Comparison of ENCODE assay signal across 10 mouse cellular contexts in genomic region chr6:86578396-86578795, GRCm38 (mm10). TPM values are rescaled to one million over a fixed set of nuclear protein-coding genes. Genes with fewer than 3 reads are reported as not detected.
DNase-seq lines count a peak whose midpoint lies in the region; ATAC-seq and TF ChIP-seq lines count a peak whose summit lies in the region.
"Had no signal": no experiment of that assay in that cellular context is flagged by ENCODE, and none has a peak within 500 bp of the region (broad histone marks: within the 10 kb centered on the region; RNA-seq: fewer than 3 reads in every experiment).

No protein-coding gene starts in this region.

- WGBS in heart, embryonic 13.5 days, result 52% methylated on average over 2 of the region's 2 CpGs
- 70% methylated on average over 2 of the region's 2 CpGs for WGBS in heart, embryonic 10.5 days
- 54% methylated on average over 2 of the region's 2 CpGs for WGBS in lung, embryonic 16.5 days

- H3K36me3 ChIP-seq in heart, embryonic 13.5 days, result no peaks in the 10 kb centered on the region
- no peaks in the 10 kb centered on the region for H3K36me3 ChIP-seq in heart, embryonic 10.5 days
- no peaks in the 10 kb centered on the region for H3K36me3 ChIP-seq in lung, embryonic 16.5 days (ENCODE audit: control insufficient read depth, insufficient read depth, low read length)
- H3K36me3 ChIP-seq: midbrain, embryonic 13.5 days; stomach, embryonic 15.5 days had no signal

- no peak for ATAC-seq in heart, embryonic 13.5 days (ENCODE audit: extremely low read depth, insufficient number of reproducible peaks, low FRiP score, low TSS enrichment)
- peak; percentile 21 for ATAC-seq in Patski
- ATAC-seq in lung, embryonic 16.5 days (ENCODE audit: low read depth), result peak; percentile 44
- ATAC-seq: inflammation-experienced regulatory T-cells, adult 6 months; midbrain, embryonic 13.5 days had no signal

- H3K9me3 ChIP-seq in heart, embryonic 13.5 days, result no peaks in the 10 kb centered on the region
- no peaks in the 10 kb centered on the region for H3K9me3 ChIP-seq in heart, embryonic 10.5 days
- no peaks in the 10 kb centered on the region for H3K9me3 ChIP-seq in lung, embryonic 16.5 days (ENCODE audit: control insufficient read depth, low read length)
- H3K9me3 ChIP-seq: midbrain, embryonic 13.5 days; stomach, embryonic 15.5 days had no signal

- CTCF ChIA-PET in Patski (lab: Charles Lee), result interaction anchor here (1.0 to 2.6 kb wide), 3 partner anchors 13 to 22 kb away, joined by 5 to 10 read pairs (median 6); no protein-coding TSS in a partner anchor

- no peak overlapping the region for H3K4me3 ChIP-seq in heart, embryonic 13.5 days
- H3K4me3 ChIP-seq in heart, embryonic 10.5 days, result no peak overlapping the region
- no peak overlapping the region for H3K4me3 ChIP-seq in lung, embryonic 16.5 days (ENCODE audit: low read length)
- H3K4me3 ChIP-seq: midbrain, embryonic 13.5 days; stomach, embryonic 15.5 days had no signal

- no peak overlapping the region for H3K27ac ChIP-seq in heart, embryonic 13.5 days (replicated peaks)
- no peak overlapping the region for H3K27ac ChIP-seq in heart, embryonic 10.5 days
- peak overlapping the region; percentile 74 for H3K27ac ChIP-seq in lung, embryonic 16.5 days (ENCODE audit: low read length)
- H3K27ac ChIP-seq: midbrain, embryonic 13.5 days; stomach, embryonic 15.5 days had no signal

- no peaks in the 10 kb centered on the region; the same call in 1 of the 2 replicates for H3K27me3 ChIP-seq in heart, embryonic 13.5 days (replicated peaks)
- H3K27me3 ChIP-seq in heart, embryonic 10.5 days (ENCODE audit: insufficient read depth, poor library complexity, severe bottlenecking), result no peaks in the 10 kb centered on the region
- H3K27me3 ChIP-seq in Patski, result no peaks in the 10 kb centered on the region
- no peaks in the 10 kb centered on the region for H3K27me3 ChIP-seq in lung, embryonic 16.5 days (ENCODE audit: control insufficient read depth, insufficient read depth, low read depth, low read length)
- H3K27me3 ChIP-seq: midbrain, embryonic 13.5 days; stomach, embryonic 15.5 days had no signal

- POLR2A ChIA-PET in Patski (lab: Charles Lee), result interaction anchor here (1.2 kb wide), 1 partner anchor 19 kb away, joined by 3 read pairs; no protein-coding TSS in a partner anchor

- H3K4me2 ChIP-seq in heart, embryonic 13.5 days, result no peak overlapping the region
- no peak overlapping the region for H3K4me2 ChIP-seq in lung, embryonic 16.5 days (ENCODE audit: low read depth, low read length)
- H3K4me2 ChIP-seq: midbrain, embryonic 13.5 days; stomach, embryonic 15.5 days had no signal

- in situ Hi-C loops in Patski (cut with MboI; ENCODE audit: low pct_unique_long_range_greater_than_20kb), result no loop called here

- TF ChIP-seq CTCF in Patski (IDR thresholded peaks at IDR 0.05), result no peak

- no peak for DNase-seq in heart, embryonic 10.5 days (ENCODE audit: low spot score)
- peak; percentile 41 for DNase-seq in Patski (ENCODE audit: low read depth, low spot score)
- DNase-seq in cerebellum, postnatal 25 days, result peak; percentile 52 to 67
- no peak for DNase-seq in thymus, postnatal 0 days (ENCODE audit: low spot score)
- DNase-seq in yolk sac, embryonic 10.5 days (ENCODE audit: low spot score), result no peak

- peak overlapping the region; percentile 30; the same call in 1 of the 2 replicates for H3K9ac ChIP-seq in heart, embryonic 13.5 days
- peak overlapping the region; percentile 28; the same call in 1 of the 2 replicates for H3K9ac ChIP-seq in lung, embryonic 16.5 days (ENCODE audit: low read length)
- H3K9ac ChIP-seq: midbrain, embryonic 13.5 days; stomach, embryonic 15.5 days had no signal

- H3K4me1 ChIP-seq in heart, embryonic 13.5 days, result peaks cover 25% of the 10 kb centered on the region
- peaks cover 27% of the 10 kb centered on the region for H3K4me1 ChIP-seq in heart, embryonic 10.5 days
- peaks cover 25% of the 10 kb centered on the region for H3K4me1 ChIP-seq in lung, embryonic 16.5 days (replicated peaks; ENCODE audit: control insufficient read depth, insufficient read depth, low read length)

RNA-seq across cellular contexts. Expression of gene Asprv1, which starts 49.6 kb away (rescaled TPM):
- 0.09 TPM in 2 replicates for polyA plus RNA-seq in heart, embryonic 13.5 days (2015; fragmentation: Nextera tagmentation; extraction: Ambion mirVana)
- polyA plus RNA-seq in heart, embryonic 10.5 days (2016; fragmentation: Nextera tagmentation; extraction: Ambion mirVana), result 0.23 and 0.58 TPM in 2 replicates
- polyA plus RNA-seq in Patski (2021), result not detected
- polyA plus RNA-seq in lung, embryonic 16.5 days (2015; fragmentation: Nextera tagmentation; extraction: Ambion mirVana), result 1.0 and 5.3 TPM in 2 replicates
- polyA plus RNA-seq in thymus, postnatal 0 days (2015; fragmentation: Nextera tagmentation; extraction: Ambion mirVana), result 6.9 and 9.5 TPM in 2 replicates

RNA-seq across cellular contexts. Expression of gene Pcbp1, which starts 52.3 kb away (rescaled TPM):
- 218 and 286 TPM in 2 replicates for polyA plus RNA-seq in heart, embryonic 13.5 days (2015; fragmentation: Nextera tagmentation; extraction: Ambion mirVana)
- polyA plus RNA-seq in heart, embryonic 10.5 days (2016; fragmentation: Nextera tagmentation; extraction: Ambion mirVana), result 411 and 428 TPM in 2 replicates
- polyA plus RNA-seq in Patski (2021), result 240 TPM
- 168 and 192 TPM in 2 replicates for polyA plus RNA-seq in lung, embryonic 16.5 days (2015; fragmentation: Nextera tagmentation; extraction: Ambion mirVana)
- polyA plus RNA-seq in thymus, postnatal 0 days (2015; fragmentation: Nextera tagmentation; extraction: Ambion mirVana), result 466 and 487 TPM in 2 replicates

Comparison
In these comparisons a context has a peak if more than half of its experiments do, and no peak if none do; other contexts are left out.
1. DNase-seq: peak in Patski (single experiment) and cerebellum, postnatal 25 days (2 of 2); none in heart, embryonic 10.5 days (single experiment), thymus, postnatal 0 days (single experiment) and yolk sac, embryonic 10.5 days (single experiment).